Mouse (Mus musculus) hindlimb bud, embryonic 11.5 days (tissue): ENCODE measurements around the gene Frmd4a.
"Not testable (repeated sequence)": the region's sequence is repeated elsewhere in the genome, so short reads cannot be mapped to it uniquely, and the experiment has no call there.

Experiments used
- DNase-seq: peaks from one replicate; pipeline ENCODE4 v3.0.0-alpha.2; 2012; ENCODE audit warnings: low read depth, low spot score; ENCODE audit errors: extremely low spot score

Gene Frmd4a

DNA sequence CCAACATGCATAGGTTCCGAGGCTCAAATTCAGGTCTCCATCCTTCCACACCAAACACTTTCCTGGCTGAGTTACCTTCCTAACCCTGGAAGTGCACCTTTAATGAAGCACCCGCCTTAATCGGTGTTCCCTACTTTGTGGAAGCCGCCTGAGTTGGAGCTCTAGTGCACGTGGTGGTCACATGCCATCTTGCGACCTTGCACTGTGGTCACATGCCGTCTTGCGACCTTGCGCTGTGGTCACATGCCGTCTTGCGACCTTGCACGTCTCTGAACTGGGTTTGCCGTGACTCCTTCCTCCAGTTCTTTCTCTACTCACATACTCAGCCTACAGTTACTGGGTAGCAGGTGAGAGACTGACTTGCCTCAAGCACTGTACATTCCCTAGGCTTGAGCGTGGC is 531.8 kb downstream of the Frmd4a start:
- no peak for DNase-seq

DNA sequence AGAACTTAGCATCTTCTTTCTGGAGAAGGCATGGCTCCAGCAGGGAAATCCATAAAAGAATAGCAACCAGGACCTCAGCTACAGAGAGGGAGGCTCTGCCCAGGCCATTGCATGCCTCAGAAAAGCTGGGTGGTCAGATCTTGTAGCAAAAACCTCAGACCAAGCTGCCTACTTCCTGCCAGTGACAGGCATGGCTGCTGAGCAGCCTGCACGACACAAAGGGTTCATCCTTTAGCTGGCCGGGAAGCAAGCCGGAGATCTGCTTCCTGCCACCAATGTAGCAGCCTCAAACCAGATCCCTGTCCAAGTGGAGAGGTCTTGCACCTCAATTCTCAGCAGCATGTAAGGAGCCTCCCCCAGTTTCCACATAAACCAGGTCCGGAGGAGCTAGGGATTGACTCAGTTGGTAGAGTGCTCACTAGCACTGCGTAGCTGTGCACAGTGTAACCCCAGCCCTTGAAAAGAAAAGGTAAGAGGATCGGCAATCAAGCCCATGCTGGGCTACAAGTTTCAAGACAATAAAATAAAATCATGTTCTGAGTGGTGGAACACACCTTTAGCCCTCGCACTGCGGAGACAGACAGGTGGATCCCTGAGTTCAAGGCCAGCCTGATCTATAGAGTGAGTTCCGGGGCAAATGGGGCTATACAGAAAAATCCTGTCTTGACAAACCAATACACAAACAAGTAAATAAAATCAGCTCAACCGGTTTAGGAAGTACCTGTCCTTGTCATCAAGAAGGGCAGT is 532.7 kb downstream of the Frmd4a start:
- DNase-seq, result no peak

DNA sequence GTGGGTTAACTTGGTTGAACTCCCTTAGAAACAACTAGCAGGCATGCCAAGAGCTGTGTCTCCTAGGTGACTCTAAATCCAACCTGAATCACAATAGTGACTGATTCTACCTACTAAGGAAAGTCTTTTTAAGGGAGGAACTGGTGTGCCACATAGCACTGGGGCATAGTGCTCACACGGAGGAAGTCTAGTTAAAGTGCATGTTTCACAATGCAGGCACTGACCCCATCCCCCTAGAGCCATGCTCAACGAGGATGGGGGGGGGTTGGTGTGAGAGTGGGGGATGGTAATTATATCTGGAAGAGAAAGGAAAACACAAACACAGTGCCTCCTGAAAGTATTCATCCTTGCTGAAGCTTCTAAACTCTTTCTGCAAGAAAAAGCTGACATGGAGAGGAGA is 533.9 kb downstream of the Frmd4a start:
- no peak for DNase-seq

DNA sequence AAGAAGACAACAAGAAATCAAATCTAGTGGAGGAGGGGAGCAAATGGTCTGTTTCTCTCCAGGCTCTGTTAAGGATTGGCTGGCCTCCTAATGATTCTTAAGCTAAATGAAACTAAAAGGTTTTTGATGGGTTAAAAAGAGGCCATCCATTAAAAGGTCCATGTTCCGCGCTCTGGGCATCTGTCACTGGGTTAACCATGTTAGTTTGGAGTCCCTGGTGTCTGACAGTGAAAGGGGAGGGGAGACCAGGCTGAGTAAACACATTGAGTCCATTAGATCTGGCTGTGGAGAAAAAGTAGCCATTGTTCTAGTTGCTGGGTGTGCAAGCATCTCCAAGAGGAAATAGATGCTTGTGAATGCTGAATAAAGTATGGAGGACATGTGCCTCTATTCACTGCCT is 534.3 kb downstream of the Frmd4a start:
- no peak for DNase-seq

DNA sequence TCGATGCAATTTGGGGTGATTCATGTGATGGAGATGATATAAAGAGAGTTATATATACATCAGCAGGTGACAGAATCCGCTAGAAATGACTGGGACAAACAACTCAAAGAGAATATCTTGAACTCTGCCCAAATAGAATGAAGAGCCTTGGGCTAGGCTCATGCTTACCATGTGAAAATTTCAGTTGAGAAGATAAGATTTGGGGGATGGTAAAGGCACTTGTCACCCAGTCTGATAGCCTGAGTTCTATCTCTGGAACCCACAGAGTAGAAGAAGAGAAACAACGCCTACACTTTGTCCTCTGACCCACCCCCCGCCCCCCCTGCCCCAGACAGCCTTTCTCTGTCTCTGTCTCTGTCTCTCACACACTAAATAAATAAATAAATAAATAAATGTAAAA is 535.0 kb downstream of the Frmd4a start:
- no peak for DNase-seq

DNA sequence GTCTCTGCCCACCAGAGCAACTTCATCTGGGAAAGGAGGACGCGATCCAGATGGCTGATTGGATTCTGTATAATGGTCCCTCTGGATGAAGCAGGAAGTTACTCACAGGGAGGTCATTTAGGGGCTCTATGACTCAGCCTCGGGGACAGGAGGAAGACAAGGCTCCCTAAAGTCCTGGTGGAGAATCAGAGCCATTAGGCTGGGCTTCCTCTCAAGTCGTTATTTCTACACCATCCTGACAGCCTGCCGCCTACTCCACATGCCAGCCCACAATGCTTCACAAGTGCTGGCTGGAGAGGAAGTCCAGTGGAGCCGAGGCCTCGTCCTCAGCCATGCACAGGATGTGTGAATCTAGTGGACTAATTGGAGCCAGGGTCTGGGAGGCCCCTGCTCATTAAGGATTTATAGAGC is 537.7 kb downstream of the Frmd4a start:
- no peak for DNase-seq

DNA sequence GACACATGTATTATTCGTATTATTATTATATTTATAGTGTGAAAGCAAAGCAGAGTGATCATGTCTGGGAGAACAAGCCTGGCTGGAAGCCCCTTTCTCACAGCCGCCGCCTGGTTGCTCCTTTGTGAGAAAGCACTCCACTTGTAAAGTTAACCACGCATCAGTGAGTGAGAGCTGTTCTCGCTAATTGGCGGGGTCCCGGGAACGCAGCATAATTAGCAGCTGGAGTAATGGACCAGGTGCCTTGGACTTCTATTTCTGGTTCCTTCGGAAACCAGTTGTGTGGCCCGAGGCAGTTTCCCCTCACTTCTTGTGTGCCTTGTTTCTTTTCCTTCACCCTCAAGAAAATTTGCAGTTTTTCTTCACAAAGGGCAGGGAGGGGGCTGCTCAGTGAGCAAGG is 538.7 kb downstream of the Frmd4a start:
- no peak for DNase-seq

DNA sequence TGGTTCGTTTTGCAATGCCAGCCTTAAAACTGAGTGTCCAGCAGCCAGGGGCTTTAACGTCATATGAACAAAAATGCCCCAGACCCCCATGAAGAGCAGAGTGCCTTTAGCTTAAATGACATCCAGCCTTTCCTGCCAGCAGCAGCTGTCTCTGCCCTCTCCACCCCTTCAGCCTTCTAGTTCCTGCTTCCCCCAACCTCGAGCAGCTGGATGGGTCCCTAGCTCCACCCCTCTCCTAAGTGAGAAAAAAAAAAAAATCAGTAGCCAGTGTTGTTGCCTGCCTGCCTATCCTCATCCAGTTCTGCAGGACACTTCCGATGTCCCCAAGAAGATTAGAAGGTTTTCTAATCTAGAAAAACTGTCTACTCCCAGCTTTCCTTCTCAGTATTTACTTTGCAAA is 539.5 kb downstream of the Frmd4a start:
- DNase-seq, result no peak

DNA sequence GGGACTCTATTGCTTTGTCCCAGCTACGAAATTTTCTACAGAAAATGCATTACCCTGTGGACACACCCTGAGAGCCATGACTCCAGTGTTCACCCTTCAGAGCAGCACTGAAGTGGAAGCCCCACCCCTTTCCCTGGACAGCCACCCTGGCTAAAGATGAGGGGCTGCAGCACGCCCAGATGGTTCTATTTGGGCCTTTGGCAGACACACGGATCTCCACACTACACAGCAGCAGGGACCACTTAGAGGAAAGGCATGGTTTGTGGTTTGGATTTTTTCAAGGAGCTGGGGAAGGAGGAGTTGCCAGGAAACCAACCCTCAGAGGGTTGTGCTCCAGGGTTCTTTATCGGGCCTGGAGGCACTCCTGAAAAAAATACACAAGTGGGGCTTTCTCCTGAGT is 539.9 kb downstream of the Frmd4a start:
- DNase-seq, result no peak

DNA sequence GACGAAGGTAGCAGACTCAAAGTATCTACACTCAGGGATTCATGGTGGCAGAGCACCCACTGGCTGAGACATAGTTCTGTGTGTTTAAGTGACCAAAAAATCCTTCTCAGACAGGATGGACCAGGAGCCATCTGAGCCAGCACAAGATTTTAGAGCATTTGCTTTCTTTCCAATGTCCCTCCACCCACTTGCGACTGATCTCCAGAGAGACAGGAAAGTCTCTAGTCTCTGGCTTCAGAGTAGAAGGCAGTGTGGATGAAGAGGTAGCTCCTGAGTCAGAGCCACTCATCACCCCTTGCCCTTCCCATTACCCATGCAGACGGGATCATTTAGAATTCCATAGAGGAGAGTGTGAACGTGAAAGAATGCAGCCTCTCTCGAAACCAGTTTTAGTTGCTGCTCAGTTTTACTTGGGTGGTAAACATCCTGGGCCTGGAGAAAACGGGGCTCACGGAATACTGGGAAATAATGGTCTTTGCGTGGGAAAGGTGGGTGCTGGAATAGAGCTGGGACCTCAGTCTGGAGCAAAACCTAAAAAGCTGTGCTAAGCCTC is 541.2 kb downstream of the Frmd4a start:
- no peak for DNase-seq

DNA sequence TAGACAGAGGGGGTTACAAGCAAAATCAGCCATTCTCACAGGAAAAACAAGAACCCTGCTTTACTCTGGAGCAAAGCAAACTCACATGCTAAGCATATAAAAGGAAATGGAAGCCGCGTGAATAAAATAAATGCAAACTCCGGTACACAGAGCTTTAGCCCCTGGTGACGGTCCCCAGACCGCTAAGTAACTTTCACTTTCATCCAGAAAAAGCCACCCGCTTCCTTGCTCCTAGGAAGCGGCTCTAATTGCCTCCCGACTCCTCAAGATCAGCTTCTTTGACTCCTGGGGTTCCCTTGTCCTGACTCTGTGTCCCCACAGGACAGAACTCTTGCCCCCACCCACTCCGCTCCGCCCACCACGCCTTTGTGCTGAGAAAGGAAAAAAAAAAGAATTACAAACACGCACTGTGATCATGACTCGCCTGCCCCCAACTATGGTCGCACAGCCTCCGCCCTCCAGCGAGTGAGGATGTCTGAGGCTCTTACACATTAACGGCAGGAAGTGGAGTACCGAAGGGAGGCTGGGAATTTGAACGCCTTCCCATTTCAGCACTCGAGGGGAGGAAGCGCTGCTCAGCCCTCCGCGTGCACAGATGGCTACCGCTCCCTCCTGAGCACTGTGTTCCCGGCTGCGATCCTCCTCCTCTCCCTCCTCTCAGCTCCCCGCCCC is 541.8 kb downstream of the Frmd4a start:
- DNase-seq, result no peak

DNA sequence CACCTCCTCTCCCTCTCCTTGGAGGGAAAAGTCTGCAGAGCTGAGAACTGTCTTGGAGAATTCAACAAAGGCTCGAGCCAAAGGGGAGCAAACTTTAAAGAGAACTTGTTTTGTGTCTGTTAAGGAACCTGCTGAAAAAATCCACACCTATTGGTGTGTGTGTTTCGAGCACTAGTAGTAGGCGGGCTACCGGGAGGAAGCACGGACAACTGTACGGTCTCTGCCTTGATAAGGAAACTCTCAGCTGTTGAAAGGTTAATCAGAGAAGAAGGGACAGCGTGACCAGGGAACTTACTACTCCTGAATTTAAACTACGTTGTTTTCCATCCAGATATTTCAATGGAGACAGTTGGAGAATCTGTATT is 542.3 kb downstream of the Frmd4a start:
- no peak for DNase-seq

DNA sequence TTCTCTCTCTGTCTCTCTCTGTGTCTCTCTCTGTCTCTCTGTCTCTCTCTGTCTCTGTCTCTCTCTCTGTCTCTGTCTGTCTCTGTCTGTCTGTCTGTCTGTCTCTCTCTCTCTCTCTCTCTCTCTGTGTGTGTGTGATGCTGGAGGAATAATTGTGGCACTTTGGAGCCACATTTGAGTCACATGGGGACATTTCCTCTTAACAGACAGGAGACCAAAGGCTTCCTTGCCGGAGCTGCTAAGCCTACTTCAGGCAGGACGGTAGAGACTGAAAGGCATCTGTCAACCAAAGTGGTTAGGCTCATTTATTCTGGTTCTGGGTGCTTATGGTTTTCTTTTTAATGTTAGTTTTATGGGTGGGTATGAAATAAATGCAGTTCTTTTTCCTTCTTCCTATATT is 543.0 kb downstream of the Frmd4a start:
- not testable (repeated sequence) for DNase-seq

DNA sequence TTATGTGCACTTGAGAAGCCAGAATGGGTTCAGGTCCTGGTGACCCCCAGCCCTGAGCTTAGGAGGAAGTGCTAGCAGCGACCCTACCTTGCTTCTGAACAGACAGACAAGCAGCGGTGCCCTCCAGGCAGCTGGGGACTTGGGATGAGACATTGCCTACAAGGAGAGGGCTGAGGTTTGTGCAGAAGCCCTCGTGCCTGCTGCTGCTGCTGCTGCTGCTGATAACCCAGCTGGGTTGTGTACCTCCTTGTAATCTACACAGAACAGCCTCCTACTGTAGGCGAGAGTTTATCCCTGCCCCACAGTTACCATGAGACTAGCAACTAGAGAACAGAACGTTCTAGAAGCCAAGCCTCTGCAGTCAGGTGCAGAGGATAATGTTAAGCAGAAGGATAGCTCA is 543.7 kb downstream of the Frmd4a start:
- no peak for DNase-seq

DNA sequence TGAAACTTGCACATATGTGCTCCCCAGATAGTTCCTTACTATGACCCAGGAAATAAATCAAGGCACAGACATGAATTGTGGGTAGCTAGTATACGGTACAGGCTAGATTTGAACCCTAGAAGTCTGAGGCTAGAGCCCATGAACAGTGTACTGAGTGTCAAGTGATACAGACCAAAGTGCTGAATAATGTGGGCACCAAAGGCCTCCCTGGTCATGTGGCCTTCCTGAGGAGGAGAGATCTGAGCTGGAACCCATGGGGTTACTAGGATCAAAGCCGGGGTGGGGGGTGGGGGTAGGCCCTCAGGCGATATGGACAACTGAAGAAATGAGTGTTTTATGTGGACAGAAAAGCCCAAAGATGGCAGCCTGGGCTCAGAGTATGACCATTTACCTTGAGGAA is 544.9 kb downstream of the Frmd4a start:
- no peak for DNase-seq

DNA sequence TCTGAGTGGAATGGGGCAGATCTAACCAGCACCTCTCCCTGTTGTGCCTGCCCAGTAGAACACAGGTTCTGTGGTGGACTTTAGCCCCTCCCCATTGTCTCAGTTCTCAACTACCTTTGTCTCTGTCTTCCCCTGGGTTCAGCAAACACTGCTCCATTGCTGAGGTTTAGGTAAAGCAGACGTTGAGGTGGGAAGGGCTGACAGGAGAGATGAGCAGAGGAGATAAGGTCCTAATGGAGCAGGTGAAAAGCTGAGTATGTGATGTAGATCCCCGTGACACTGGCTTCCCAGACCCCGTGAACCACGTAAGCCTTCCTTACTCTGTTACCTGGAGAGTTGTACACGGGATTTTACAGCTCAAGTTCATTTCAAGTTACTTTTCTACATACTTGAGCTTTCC is 545.3 kb downstream of the Frmd4a start:
- no peak for DNase-seq

DNA sequence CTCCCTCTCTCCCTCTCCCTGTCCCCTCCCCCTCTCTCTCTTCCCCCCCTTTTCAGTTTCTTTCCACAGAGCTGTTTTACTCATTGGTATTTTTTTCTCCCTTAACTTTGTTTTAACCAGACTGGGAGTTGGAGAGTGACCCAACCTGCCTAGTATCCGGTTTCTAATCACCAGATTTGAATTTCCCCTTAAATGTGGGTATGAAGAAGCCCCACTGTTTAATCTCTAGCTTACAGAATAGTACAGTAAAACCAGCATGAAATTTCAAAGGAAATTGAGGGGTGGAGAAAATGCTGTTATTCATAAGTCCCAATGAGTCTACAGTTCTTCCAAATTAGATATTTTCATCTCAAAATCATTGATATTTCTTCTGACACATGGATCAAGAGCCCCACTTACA is 545.8 kb downstream of the Frmd4a start:
- DNase-seq, result no peak

DNA sequence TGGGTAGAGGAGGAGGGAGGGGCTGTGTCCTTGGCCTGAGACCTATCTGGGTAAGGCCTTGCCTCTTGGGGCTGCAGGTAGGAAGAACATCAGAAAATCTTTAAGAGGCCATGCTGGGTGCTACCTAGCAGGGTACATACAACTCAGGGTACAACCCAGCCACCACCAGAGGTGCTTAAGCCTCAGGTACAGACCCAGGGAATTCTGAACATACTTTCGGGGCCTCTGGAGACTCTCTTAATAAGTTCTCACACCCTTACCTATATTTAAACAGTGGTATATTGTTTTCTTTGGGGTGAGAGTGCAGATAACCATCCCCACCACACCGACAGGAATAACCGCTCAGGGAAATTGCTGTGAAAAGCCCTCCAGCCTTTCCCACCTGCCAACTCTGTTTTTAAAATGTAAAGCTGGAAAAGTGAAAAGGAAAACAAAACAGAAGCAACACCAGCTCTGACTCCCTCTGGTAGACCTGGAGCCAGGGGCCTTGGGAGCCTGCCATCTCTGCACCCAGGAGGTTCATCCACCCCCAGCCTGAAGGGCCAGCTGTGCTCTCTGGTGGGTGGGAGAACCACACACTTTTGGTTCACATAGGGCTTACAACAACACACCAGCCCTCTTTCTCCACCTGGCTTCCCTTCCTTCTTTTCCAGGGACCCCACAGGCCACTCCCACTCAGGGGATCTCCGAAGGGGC is 548.9 kb downstream of the Frmd4a start:
- DNase-seq, result no peak

DNA sequence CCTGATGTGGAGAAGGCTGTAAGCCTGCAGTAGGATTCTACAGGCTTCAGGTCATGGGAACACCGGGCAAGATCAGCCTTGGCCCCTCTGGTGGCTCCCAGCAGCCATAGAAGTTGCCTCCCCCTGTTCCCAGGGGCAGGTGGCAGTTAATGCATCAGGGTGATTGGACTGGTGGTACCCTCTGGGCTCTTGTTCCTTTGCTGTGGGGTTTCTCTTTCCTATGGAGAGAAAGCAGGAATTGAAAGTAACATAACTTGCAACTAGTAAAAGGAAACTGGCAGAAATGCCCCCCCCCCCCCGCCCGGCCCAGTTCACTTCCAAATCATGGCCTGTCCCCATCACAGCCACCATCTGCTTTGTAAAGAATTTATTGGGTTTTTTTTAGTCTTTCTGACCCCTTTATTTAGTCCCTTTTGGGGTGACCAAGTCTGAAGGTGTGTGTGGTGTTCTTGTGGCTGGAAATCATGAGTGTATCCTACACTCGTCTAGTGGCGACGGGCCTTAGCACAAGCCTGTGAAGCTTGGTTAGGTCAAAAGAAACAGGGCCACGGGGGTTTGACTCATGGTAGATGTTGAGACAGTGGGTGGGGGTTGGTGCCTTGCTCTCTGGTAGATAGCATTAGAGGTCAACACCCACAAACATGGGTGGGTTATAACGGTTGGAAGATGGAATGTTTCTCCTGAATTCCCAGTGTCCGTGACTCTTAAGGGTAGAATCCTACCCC is 549.6 kb downstream of the Frmd4a start:
- no peak for DNase-seq

DNA sequence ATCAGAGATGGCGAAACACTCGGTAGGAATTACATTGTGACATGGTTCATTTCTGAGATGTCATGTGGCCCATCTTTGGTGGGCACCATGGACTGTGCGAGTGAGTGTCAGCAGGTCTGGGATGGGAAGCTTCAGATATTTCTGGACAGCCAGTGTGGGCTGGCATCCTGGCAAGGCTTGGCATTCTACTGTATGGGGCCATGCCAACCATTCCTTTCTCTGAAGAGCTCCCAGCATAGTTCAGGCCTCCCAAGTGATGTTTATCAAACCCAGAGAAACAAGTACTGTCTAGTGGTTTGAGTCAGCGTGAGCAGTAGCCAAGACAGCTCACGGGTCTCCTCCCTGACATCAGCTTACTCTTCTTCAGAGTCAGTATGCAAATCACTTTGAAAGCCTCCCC is 551.5 kb downstream of the Frmd4a start:
- no peak for DNase-seq

DNA sequence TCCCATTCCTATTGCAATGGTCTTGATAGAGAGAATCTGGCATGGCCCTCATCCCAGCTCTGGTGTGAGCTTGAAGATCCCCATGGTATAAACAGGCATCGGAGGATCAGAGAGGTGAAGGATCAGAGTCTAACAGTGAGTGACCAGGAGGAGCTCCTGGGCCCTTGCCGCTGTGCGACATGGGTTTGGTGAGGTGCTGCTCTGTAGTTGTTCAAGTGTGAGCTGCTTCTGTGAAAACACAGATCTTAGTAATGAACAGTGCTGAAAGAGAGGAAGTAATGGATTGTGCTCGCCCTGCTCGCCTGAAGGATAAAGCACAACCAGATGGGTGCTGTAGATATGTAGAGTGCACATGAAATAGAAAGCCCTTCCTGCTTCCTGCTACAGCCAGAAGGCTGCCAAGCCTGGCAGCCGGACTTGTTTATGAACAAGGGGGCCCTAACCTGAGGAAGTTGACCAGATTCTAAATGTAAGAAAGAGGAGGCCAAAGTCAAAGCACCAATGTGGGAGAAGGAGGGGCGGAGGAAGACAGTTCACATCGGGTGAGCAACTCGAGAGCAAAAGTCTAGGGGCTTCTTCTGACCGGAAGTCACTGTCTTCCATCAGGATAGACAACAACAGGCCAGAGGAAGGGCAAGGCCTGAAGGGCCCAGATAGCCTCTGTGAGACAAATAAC is 552.8 kb downstream of the Frmd4a start:
- DNase-seq, result no peak
